Mouse (Mus musculus): Measurements from ENCODE around the gene Calr4. TPM values are rescaled to one million over a fixed set of nuclear protein-coding genes. Genes with fewer than 3 reads are reported as not detected.

Calr4 gene
- total and polyA plus RNA-seq, 2 experiments from 2014 or later, result 0.08 to 0.62 TPM

- H3K4me3 ChIP-seq (ENCODE audit: low read depth, low read length), result no peak overlapping the region
- H3K27me3 ChIP-seq (ENCODE audit: insufficient read depth, low read length), result no peaks in the 10 kb centered on the region
- no peak for ATAC-seq
- TF ChIP-seq CTCF (IDR thresholded peaks at IDR 0.05; ENCODE audit: low read depth), result no peak
- H3K36me3 ChIP-seq (ENCODE audit: insufficient read depth), result no peaks in the 10 kb centered on the region
- no peak overlapping the region for H3K4me2 ChIP-seq (ENCODE audit: low read depth)
- no peak overlapping the region for H3K27ac ChIP-seq (ENCODE audit: low read depth, low read length)
- no peak for DNase-seq
- no peaks in the 10 kb centered on the region for H3K9me3 ChIP-seq (ENCODE audit: low read length)
- H3K9ac ChIP-seq, result no peak overlapping the region
- WGBS, result 56% methylated on average over 9 of the region's 9 CpGs
- H3K4me1 ChIP-seq (ENCODE audit: insufficient read depth), result no peaks in the 10 kb centered on the region; the same call in 1 of the 2 replicates
These were observed 593 bp downstream of the Calr4 start for GRCm38 (mm10) chr4:109234806-109235350.

DNA sequence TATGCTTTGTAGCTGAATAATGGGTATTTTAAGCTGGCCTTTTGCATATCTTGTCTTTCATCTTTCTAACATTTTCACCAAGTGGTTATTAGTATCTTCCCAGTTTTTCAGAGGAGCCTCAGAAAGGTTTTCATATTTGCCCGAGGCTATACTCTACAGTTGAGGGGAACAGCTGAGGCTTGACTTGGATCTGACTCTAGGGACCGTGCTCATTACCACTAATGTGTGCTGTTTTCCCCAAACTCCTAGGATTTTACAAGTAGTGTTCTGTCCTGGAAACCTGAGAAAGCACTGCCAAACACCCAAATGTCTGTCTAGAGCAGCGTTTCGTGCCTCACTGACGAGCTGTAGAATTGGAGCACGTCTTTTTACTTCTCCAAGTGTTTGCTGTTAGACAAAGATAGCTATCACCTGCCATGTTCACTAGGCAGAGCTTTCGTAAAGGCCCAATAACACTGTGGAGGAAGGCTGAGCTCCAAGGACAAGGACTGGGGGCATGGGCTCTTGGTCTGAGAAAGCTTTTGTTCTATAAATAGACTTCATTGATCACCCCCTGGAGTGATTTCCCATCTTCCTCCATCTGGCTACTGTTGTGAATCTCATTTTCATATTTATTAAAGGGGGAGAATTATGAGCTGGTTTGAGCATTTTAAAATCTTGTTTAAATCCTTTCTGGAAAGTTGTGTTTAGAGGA is 2.0 kb downstream of the Calr4 start:
- no peak overlapping the region for H3K4me2 ChIP-seq (ENCODE audit: low read depth)
- H3K36me3 ChIP-seq (ENCODE audit: insufficient read depth), result no peaks in the 10 kb centered on the region
- ATAC-seq, result no peak
- TF ChIP-seq CTCF (IDR thresholded peaks at IDR 0.05; ENCODE audit: low read depth), result no peak
- no peak overlapping the region for H3K27ac ChIP-seq (ENCODE audit: low read depth, low read length)
- H3K4me1 ChIP-seq (ENCODE audit: insufficient read depth), result no peaks in the 10 kb centered on the region; the same call in 1 of the 2 replicates
- no peaks in the 10 kb centered on the region for H3K27me3 ChIP-seq (ENCODE audit: insufficient read depth, low read length)
- 40% methylated on average over 7 of the region's 7 CpGs for whole genome bisulfite sequencing
- no peak overlapping the region for H3K9ac ChIP-seq
- no peak for DNase-seq
- H3K9me3 ChIP-seq (ENCODE audit: low read length), result no peaks in the 10 kb centered on the region
- no peak overlapping the region for H3K4me3 ChIP-seq (ENCODE audit: low read depth, low read length)

GRCm38 (mm10) chr4:109238428-109239268 is 4.4 kb downstream of the Calr4 start:
- Histone ChIP-seq H3K4me3 (ENCODE audit: low read depth, low read length) (no peak overlapping the region), H3K27ac (ENCODE audit: low read depth, low read length) (no peak overlapping the region), H3K9me3 (ENCODE audit: low read length) (no peaks in the 10 kb centered on the region), H3K36me3 (ENCODE audit: insufficient read depth) (no peaks in the 10 kb centered on the region), H3K9ac (no peak overlapping the region), H3K4me1 (ENCODE audit: insufficient read depth) (no peaks in the 10 kb centered on the region; the same call in 1 of the 2 replicates), H3K4me2 (ENCODE audit: low read depth) (no peak overlapping the region), H3K27me3 (ENCODE audit: insufficient read depth, low read length) (no peaks in the 10 kb centered on the region)
- no peak for TF ChIP-seq CTCF (IDR thresholded peaks at IDR 0.05; ENCODE audit: low read depth)
- ATAC-seq, result no peak
- WGBS, result 73% methylated on average over 24 of the region's 24 CpGs
- DNase-seq, result no peak

- Histone ChIP-seq H3K4me2 (ENCODE audit: low read depth) (no peak overlapping the region), H3K4me3 (ENCODE audit: low read depth, low read length) (no peak overlapping the region), H3K9me3 (ENCODE audit: low read length) (no peaks in the 10 kb centered on the region), H3K27me3 (ENCODE audit: insufficient read depth, low read length) (no peaks in the 10 kb centered on the region), H3K36me3 (ENCODE audit: insufficient read depth) (no peaks in the 10 kb centered on the region), H3K4me1 (ENCODE audit: insufficient read depth) (no peaks in the 10 kb centered on the region), H3K27ac (ENCODE audit: low read depth, low read length) (no peak overlapping the region), H3K9ac (no peak overlapping the region)
- DNase-seq, result no peak
- no peak for ATAC-seq
- TF ChIP-seq CTCF (IDR thresholded peaks at IDR 0.05; ENCODE audit: low read depth), result no peak
These were observed 6.9 kb downstream of the Calr4 start for GRCm38 (mm10) chr4:109241221-109241620.

DNA sequence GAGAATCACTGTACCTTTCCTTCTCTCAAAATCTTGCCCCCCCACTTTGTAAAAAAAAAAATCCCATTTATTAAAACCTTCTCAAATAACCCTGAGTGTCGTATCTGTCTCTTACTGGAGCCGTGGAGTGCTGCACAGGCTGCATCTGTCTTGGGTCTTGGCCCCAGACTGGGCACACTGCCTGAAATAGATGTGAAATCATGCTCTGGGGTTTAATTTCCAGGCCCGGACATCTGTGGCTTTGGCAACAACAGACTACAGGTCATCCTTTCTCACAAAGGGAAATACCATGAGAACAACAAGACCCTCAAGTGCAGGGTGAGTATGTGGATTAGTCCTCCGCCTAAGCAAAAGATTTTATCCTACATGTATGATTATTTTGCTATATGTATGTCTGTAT is 7.6 kb downstream of the Calr4 start:
- no peaks in the 10 kb centered on the region for H3K27me3 ChIP-seq (ENCODE audit: insufficient read depth, low read length)
- no peaks in the 10 kb centered on the region for H3K36me3 ChIP-seq (ENCODE audit: insufficient read depth)
- H3K4me3 ChIP-seq (ENCODE audit: low read depth, low read length), result no peak overlapping the region
- H3K9ac ChIP-seq, result no peak overlapping the region
- TF ChIP-seq CTCF (IDR thresholded peaks at IDR 0.05; ENCODE audit: low read depth), result no peak
- no peaks in the 10 kb centered on the region for H3K4me1 ChIP-seq (ENCODE audit: insufficient read depth)
- WGBS, result 40% methylated on average over 4 of the region's 4 CpGs
- ATAC-seq (no peak), DNase-seq (no peak)
- H3K27ac ChIP-seq (ENCODE audit: low read depth, low read length), result no peak overlapping the region
- no peak overlapping the region for H3K4me2 ChIP-seq (ENCODE audit: low read depth)
- no peaks in the 10 kb centered on the region for H3K9me3 ChIP-seq (ENCODE audit: low read length)

DNA sequence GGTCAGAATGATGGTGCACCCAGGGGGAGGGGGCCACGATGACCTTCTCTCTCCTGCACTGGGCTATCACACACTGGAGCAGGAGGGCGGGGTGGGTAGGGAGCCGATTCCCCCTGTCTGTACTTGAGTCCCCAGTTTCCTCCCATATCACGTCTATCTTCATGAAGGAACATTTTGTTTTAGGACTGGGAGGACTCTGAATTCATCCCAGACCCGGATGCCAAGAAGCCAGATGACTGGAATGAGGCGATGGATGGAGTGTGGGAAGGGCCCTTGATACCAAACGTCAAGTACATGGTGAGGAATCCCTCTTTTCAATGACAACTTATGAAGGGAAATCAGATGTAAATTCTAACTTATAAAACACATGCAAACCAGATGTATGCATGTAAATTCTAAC is 10.2 kb downstream of the Calr4 start:
- no peak for DNase-seq
- WGBS, result 84% methylated on average over 7 of the region's 7 CpGs
- Histone ChIP-seq H3K4me2 (ENCODE audit: low read depth) (no peak overlapping the region), H3K4me1 (ENCODE audit: insufficient read depth) (no peaks in the 10 kb centered on the region), H3K36me3 (ENCODE audit: insufficient read depth) (no peaks in the 10 kb centered on the region), H3K4me3 (ENCODE audit: low read depth, low read length) (no peak overlapping the region), H3K27ac (ENCODE audit: low read depth, low read length) (no peak overlapping the region), H3K27me3 (ENCODE audit: insufficient read depth, low read length) (no peaks in the 10 kb centered on the region), H3K9me3 (ENCODE audit: low read length) (no peaks in the 10 kb centered on the region), H3K9ac (no peak overlapping the region)
- no peak for ATAC-seq
- no peak for TF ChIP-seq CTCF (IDR thresholded peaks at IDR 0.05; ENCODE audit: low read depth)

All from forebrain, postnatal 0 days (tissue).